Mouse (Mus musculus) left cerebral cortex, adult 18-20 months (tissue): Measurements from ENCODE around the gene Anks3. TPM values are rescaled to one million over a fixed set of nuclear protein-coding genes. Genes with fewer than 3 reads are reported as not detected.

Source experiments
- DNase-seq, 2 experiments: peaks; one replicate each; pipeline ENCODE4 v3.0.0; 2021 to 2022; ENCODE audit warnings: low spot score in 2 of 2, mixed read lengths in 1 of 2
- total RNA-seq, 2 experiments: library from RNA; stranded (reverse); gene quantifications; 2 replicates each; pipeline ENCODE4 v1.2.3; 2021

Anks3 gene
- total RNA-seq, 2 experiments from 2014 or later: 57.7 to 64.0 TPM

- no peak for DNase-seq
These were observed 28.6 kb downstream of the Anks3 start for GRCm38 (mm10) chr16:4935430-4935829.

GRCm38 (mm10) chr16:4932429-4932828 lies 31.6 kb downstream of the Anks3 start:
- no peak for DNase-seq

- DNase-seq: no peak
These were observed 35.5 kb downstream of the Anks3 start for GRCm38 (mm10) chr16:4928474-4928873.

- DNase-seq: no peak
These were observed 36.0 kb downstream of the Anks3 start for GRCm38 (mm10) chr16:4927967-4928366.

GRCm38 (mm10) chr16:4923996-4924395 lies 40.0 kb downstream of the Anks3 start:
- no peak for DNase-seq

- DNase-seq: no peak
These were observed 41.5 kb downstream of the Anks3 start for GRCm38 (mm10) chr16:4922481-4922880.

- DNase-seq: no peak
These were observed 43.4 kb downstream of the Anks3 start for GRCm38 (mm10) chr16:4920556-4920955.

GRCm38 (mm10) chr16:4916608-4917007 lies 47.4 kb downstream of the Anks3 start:
- no peak for DNase-seq

GRCm38 (mm10) chr16:4915931-4916330 lies 48.1 kb downstream of the Anks3 start:
- no peak for DNase-seq

- peak; percentile 89 to 92 for DNase-seq
These were observed 49.9 kb downstream of the Anks3 start for GRCm38 (mm10) chr16:4913783-4914735.

GRCm38 (mm10) chr16:4912907-4913782 lies 50.9 kb downstream of the Anks3 start:
- no peak for DNase-seq

GRCm38 (mm10) chr16:4912074-4912648 lies 51.8 kb downstream of the Anks3 start:
- no peak for DNase-seq

GRCm38 (mm10) chr16:4910758-4911157 lies 53.2 kb downstream of the Anks3 start:
- DNase-seq: no peak

- DNase-seq: no peak
These were observed 54.3 kb downstream of the Anks3 start for GRCm38 (mm10) chr16:4909745-4910144.

- DNase-seq: no peak
These were observed 56.0 kb downstream of the Anks3 start for GRCm38 (mm10) chr16:4907972-4908371.

- no peak for DNase-seq
These were observed 56.6 kb downstream of the Anks3 start for GRCm38 (mm10) chr16:4907386-4907785.

GRCm38 (mm10) chr16:4906559-4906958 lies 57.4 kb downstream of the Anks3 start:
- no peak for DNase-seq

- DNase-seq: no peak
These were observed 58.4 kb downstream of the Anks3 start for GRCm38 (mm10) chr16:4905591-4905990.

GRCm38 (mm10) chr16:4904878-4905277 lies 59.1 kb downstream of the Anks3 start:
- no peak for DNase-seq

- DNase-seq: no peak
These were observed 60.4 kb downstream of the Anks3 start for GRCm38 (mm10) chr16:4903491-4904102.

- no peak for DNase-seq
These were observed 61.6 kb downstream of the Anks3 start for GRCm38 (mm10) chr16:4902390-4902789.
